Mouse (Mus musculus) adrenal gland, adult (tissue): Measurements from ENCODE around the gene Chid1.

Source experiments
- DNase-seq, 2 experiments: peaks; one replicate each; pipeline ENCODE4 v3.0.0; 2022 to 2023; ENCODE audit warnings: low spot score in 1 of 2; ENCODE audit not compliant: inconsistent age in 2 of 2

Gene Chid1

GRCm38 (mm10) chr7:141559726-141560325 is 20.2 kb upstream of the Chid1 start:
- DNase-seq = no peak

- no peak for DNase-seq
These were observed 19.3 kb upstream of the Chid1 start for GRCm38 (mm10) chr7:141558946-141559345.

- DNase-seq = no peak
These were observed 18.7 kb upstream of the Chid1 start for GRCm38 (mm10) chr7:141558329-141558776.

- DNase-seq = no peak
These were observed 10.8 kb upstream of the Chid1 start for GRCm38 (mm10) chr7:141550464-141550863.

GRCm38 (mm10) chr7:141549432-141550061 is 9.9 kb upstream of the Chid1 start:
- no peak for DNase-seq

- DNase-seq = no peak
These were observed 5.0 kb upstream of the Chid1 start for GRCm38 (mm10) chr7:141544654-141545053.

- DNase-seq = no peak
These were observed 2.9 kb upstream of the Chid1 start for GRCm38 (mm10) chr7:141542588-141542987.

- DNase-seq = no peak
These were observed 2.0 kb upstream of the Chid1 start for GRCm38 (mm10) chr7:141541681-141542080.

- peak; percentile 56 to 69 for DNase-seq
These were observed 840 bp upstream of the Chid1 start for GRCm38 (mm10) chr7:141540312-141541081.

- DNase-seq = peak; percentile 34 to 41
These were observed 653 bp downstream of the Chid1 start for GRCm38 (mm10) chr7:141538852-141539555.

GRCm38 (mm10) chr7:141535570-141535969 is 4.1 kb downstream of the Chid1 start:
- no peak for DNase-seq

- no peak for DNase-seq
These were observed 14.1 kb downstream of the Chid1 start for GRCm38 (mm10) chr7:141525580-141525925.

- peak; percentile 79 to 93 for DNase-seq
These were observed 14.7 kb downstream of the Chid1 start for GRCm38 (mm10) chr7:141524760-141525579.

- DNase-seq = no peak
These were observed 15.4 kb downstream of the Chid1 start for GRCm38 (mm10) chr7:141524271-141524670.

- no peak for DNase-seq
These were observed 16.6 kb downstream of the Chid1 start for GRCm38 (mm10) chr7:141523007-141523406.

- no peak for DNase-seq
These were observed 19.9 kb downstream of the Chid1 start for GRCm38 (mm10) chr7:141519795-141520194.

- DNase-seq = no peak
These were observed 20.7 kb downstream of the Chid1 start for GRCm38 (mm10) chr7:141518926-141519325.

- DNase-seq = no peak
These were observed 21.4 kb downstream of the Chid1 start for GRCm38 (mm10) chr7:141518296-141518695.

- DNase-seq = peak in 1 of 2 experiments; percentile 47
These were observed 22.0 kb downstream of the Chid1 start for GRCm38 (mm10) chr7:141517638-141518037.

- DNase-seq = no peak
These were observed 28.9 kb downstream of the Chid1 start for GRCm38 (mm10) chr7:141510681-141511191.
